Mouse (Mus musculus): Measurements from ENCODE around the gene Ptpn3.
"Not testable (repeated sequence)": the region's sequence is repeated elsewhere in the genome, so short reads cannot be mapped to it uniquely, and the experiment has no call there.

The Ptpn3 gene

DNA sequence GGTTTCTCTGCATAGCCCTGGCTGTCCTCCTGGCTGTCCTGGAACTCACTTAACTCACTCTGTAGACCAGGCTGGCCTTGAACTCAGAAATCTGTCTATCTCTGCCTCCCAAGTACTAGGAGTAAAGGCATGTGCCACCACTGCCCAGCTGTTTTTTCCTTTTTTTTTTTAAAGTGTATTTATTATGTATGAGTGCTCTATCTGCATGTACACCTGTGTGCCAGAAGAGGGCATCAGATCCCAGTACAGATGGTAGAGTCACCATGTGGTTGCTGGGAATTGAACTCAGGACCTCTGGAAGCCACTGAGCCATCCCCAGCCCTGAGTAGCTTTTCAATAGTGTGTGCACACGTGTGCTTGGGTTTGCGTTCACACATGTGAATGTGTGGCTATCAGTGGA is 76.9 kb downstream of the Ptpn3 start:
- no peak for DNase-seq (ENCODE audit: low spot score)

DNA sequence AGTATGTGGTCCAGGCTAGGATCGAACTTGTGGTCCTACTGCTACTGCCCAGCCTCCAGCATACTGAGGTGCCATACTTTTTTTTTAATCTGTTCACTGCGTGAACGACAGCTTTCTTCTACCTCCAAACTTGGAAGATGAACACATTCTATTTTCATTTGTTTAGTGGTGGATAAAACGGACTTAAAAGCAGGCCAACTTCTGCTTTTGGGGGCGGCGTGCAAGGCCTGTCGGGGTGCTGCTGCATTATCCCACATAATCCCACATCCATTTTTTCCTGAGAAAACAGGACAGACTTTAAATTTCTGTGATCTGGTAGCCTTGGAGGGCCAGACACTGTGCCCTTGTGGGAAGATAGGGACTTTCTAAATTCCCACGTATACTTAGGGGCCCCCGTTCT is 83.9 kb downstream of the Ptpn3 start:
- no peak for DNase-seq (ENCODE audit: low spot score)

DNA sequence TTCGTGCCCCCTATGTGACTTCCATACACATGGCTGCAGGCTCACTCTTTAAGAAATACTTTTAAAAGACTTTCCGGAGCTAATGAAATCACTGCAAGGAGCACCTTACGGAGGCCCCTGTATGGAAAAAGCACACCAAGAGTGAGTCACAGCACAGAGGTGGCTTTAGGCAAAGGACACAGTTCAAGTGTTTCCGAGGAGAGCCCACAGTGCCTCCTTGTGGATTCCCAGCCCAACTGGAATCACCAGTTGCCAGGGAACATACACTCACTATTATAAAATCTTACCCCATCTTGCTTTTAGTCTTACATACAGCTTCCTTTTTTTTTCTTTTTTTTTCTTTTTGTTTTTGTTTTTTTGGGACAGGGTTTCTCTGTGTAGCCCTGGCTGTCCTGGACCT is 85.1 kb downstream of the Ptpn3 start:
- DNase-seq (ENCODE audit: low spot score): peak; percentile 28

- no peak for DNase-seq (ENCODE audit: low spot score)
These were observed 86.8 kb downstream of the Ptpn3 start for GRCm38 (mm10) chr4:57214852-57215251.

DNA sequence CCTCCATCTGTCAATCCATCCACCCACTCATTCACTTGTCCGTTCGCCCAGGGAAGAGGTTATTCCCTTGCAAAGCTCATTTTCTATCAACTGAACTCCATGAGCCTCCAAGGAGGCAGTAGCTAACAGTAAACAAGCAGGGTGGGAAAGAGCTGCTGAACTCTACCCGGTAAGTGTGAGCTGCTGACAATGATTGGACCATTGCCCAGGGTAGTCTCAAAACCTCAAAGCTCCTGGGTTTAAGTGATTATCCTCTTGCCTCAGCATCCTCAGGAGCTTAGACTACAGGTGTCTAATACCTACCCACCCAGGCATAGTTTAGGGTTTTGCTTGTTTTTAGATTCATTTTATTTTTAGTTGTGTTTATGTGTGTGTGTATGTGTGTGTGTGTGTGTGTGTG is 87.5 kb downstream of the Ptpn3 start:
- no peak for DNase-seq (ENCODE audit: low spot score)

DNA sequence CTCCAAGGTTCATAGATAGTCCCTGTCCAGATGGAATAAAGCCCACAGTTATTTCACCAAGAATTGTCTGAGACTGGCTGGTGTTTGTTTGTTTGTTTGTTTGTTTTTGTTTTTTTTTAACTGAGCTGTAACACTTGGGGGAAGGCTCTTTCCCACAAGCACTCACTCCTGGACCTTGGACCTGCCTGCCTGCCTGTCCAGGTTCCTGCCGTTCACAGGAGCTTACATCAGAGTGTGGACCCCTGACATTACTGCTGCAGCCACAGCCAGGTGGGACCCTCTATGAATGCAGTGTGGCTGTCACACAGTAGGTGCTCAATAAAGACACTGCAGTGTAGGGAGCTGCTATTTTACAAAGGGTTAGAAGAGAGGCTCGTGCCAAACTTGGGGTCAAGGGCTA is 89.9 kb downstream of the Ptpn3 start:
- DNase-seq (ENCODE audit: low spot score): no peak

DNA sequence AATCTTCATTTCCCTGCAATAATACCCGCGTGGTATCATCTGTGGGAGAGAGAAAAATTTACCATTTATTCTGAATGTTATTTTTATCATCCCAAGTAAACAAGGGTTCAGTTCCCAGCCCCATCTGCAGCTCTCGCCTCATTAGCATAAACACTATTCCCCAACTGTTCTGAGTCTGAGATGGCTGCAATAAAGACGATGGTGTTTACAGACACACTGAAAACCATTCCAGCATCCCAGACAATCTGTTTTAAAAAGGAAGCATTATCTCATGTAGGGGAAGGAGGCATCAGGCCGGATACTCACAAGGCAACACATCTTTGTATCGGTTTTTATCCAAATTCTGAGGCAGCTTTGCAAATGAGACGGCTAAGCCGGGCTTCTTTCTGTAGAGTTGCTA is 95.7 kb downstream of the Ptpn3 start:
- DNase-seq (ENCODE audit: low spot score): no peak

- DNase-seq (ENCODE audit: low spot score): no peak
These were observed 96.9 kb downstream of the Ptpn3 start for GRCm38 (mm10) chr4:57204780-57205179.

DNA sequence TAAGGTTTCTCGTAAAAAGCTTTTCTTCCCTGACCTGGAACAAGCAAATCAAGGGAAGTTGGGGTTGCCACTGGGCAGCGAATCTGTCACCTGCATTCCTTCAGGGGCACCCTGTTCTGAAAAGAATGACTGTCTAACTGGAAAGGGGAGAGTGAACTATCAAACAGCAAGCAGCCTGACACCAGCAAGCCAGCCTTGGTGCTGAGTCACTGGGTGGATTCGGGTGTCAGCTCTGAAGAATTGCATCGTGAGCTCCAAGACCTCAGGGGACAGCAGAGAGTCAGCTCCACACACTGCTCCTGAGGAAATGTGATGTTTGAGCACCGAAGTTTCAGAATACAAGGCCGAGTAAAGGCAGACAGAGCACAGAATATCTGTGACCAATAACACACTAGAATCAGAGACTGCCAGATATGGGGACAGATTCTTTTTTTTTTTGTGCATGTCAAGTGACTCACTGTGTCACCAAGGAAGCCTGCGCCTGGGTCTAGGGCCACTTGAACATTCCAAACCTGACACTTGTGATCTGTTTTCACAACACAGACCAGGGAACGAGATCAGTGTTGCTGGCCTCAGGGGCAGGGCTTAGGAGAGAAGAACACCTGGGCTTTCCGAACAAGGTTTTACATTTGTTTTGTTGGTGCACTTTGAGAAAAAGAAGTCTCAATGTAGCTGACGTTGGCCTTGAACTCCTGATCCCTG is 98.8 kb downstream of the Ptpn3 start:
- peak; percentile 45 for DNase-seq (ENCODE audit: low spot score)

GRCm38 (mm10) chr4:57202132-57202531 is 99.5 kb downstream of the Ptpn3 start:
- DNase-seq (ENCODE audit: low spot score): peak; percentile 28

DNA sequence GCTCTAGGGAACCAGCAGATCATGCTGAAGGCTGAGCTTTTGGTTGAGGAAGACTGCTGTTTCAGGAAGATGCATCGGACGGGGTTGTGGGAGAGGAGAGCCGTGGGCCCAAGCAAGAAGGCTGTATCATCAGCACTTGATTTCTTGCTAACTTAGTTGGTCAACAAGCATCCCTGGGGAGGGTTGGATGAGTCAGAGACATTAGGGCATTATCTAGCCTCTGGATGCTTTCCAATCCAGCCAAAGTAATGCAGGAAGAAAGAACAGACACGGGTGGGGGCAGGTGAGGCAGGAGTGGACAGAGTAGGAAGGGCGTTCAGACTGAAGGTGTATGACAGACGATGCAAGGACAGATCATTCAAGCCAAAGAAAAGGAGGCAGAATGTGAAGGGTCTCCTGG is 101.0 kb downstream of the Ptpn3 start:
- no peak for DNase-seq (ENCODE audit: low spot score)

- not testable (repeated sequence) for DNase-seq (ENCODE audit: low spot score)
These were observed 102.8 kb downstream of the Ptpn3 start for GRCm38 (mm10) chr4:57198666-57199393.

GRCm38 (mm10) chr4:57191543-57192283 is 109.9 kb downstream of the Ptpn3 start:
- DNase-seq (ENCODE audit: low spot score): no peak

DNA sequence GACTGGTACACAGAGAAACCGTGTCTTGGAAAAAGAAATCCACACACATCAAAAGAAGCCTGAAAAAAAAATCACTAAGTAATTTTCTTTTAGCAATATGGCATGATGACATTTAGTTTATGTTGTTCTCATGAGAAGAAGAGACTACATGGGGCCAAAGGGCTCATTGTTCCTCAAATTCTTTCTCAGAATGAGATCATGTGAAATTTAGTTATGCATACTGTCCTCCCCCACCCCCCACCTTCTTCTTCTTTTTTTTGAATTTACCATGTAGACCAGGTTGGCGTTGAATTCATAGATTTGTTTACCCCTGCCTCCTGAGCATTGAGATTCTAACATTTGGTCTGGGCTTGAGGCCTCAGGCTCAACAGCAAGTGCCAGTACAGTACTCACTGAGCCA is 111.8 kb downstream of the Ptpn3 start:
- DNase-seq (ENCODE audit: low spot score): no peak

- peak; percentile 77 for DNase-seq (ENCODE audit: low spot score)
These were observed 115.6 kb downstream of the Ptpn3 start for GRCm38 (mm10) chr4:57186035-57186434.

DNA sequence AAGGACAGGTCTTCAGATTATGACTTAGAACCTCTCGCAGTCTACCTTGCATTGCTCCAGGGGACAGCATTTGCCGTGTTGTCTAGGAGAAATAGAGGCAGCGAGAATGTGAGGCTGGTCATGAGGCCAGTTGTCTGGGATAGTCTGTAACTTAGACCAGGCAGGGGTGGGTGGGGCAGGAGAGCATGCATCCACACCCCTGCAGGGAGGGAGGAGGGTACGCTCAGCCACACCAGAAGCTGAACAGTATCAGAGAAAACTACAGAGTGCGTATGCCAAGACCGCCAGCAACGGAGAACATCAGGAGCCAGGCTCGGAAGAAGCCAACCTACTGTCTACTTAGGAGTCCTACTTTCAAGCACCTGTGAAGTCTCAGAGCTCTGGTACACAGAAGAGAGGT is 116.2 kb downstream of the Ptpn3 start:
- DNase-seq (ENCODE audit: low spot score): no peak

DNA sequence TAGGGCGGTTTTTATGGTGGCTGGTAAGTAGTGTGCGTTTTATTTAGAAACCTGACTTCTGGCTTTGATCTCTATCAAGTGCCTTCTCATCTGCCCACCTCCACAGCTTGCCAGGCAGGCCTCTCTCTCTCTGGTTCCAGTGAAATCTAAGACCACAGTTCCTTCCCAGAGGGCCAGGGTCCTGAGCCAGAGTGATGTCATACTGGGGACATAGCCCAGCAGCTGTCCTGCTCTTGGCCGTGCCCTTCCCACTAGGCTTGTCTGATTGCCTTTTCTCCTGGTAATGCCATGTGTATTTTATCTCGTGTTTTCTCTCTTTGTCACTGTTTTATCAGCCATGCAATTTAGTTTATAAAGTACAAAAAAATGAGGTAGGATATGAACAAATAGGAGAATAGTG is 118.1 kb downstream of the Ptpn3 start:
- DNase-seq (ENCODE audit: low spot score): no peak

DNA sequence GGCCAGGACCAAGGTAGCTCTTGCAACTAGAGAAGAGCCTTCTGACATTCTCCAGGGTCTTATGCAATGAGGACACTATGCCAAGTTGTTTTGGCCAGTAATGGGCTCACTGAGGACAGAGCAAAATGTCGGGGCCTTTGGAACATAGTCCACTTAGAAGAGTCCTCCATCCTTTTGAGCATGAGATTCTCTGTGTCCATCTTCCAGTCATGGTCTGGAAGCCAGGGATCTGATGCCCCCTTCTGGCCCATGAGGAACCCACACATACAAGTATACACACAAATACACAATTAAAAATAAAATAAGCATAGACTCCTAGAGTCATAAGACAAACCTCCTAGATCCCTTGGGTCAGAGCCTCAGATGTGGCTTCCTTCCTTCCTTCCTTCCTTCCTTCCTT is 120.1 kb downstream of the Ptpn3 start:
- no peak for DNase-seq (ENCODE audit: low spot score)

- DNase-seq (ENCODE audit: low spot score): no peak
These were observed 122.8 kb downstream of the Ptpn3 start for GRCm38 (mm10) chr4:57178881-57179280.

GRCm38 (mm10) chr4:57175329-57175728 is 126.3 kb downstream of the Ptpn3 start:
- no peak for DNase-seq (ENCODE audit: low spot score)

DNA sequence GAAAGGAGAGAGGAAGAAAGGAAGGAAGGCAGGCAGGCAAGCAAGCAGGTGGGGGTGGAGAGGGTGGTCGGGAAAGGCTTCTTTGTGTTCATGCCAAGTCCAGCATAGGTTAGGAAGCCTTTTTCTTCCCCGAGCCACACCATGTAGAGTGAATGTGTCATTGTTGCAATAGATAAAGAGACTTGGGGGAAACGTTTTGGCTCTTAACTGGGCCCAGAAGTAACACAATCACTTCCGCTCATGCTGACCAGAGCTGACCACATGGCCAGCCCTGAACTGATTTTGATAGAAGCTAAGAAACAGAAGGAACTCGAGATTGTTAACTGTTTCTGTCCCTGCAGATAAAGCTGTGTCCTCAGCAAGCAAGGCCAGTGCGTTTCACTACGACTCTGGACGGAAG is 128.8 kb downstream of the Ptpn3 start:
- DNase-seq (ENCODE audit: low spot score): no peak

- no peak for DNase-seq (ENCODE audit: low spot score)
These were observed 129.8 kb downstream of the Ptpn3 start for GRCm38 (mm10) chr4:57171817-57172216.

DNA sequence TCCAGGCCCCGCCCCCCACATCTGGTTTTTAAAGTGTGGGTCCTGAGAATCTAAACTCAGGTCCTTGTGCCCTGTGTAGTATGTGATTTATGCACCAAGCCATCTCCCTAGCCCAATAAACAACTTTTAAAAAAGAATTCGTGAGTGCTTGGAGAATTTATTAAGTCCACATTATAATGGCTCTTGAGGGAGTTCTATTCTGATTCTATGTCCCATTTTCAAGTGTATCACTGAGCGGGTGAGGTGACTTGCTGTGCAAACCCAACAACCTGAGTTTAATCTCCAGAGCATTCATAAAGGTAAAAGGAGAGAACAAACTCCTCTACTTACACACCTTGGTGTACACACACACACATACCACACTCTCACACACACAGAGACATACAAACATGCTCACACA is 133.0 kb downstream of the Ptpn3 start:
- no peak for DNase-seq (ENCODE audit: low spot score)

All from embryo, embryonic 10.5 days (tissue).